Mouse (Mus musculus) heart, adult 2 months (tissue): ENCODE measurements around the gene 3110082J24Rik. TPM values are rescaled to one million over a fixed set of nuclear protein-coding genes. Genes with fewer than 3 reads are reported as not detected.

Experiments used
- DNase-seq, 2 experiments: peaks; one replicate each; pipeline ENCODE4 v3.0.0; 2021
- H3K27ac ChIP-seq: fragments of 200-600 bp; 2 replicates; pipeline ENCODE4 v1.8.1; 2022
- H3K27me3 ChIP-seq: fragments of 200-500 bp; 2 replicates; pipeline ENCODE4 v1.6.1; 2012; ENCODE audit warnings: mild to moderate bottlenecking, low read length, inconsistent platforms, mixed read lengths; ENCODE audit not compliant: control insufficient read depth, insufficient read depth
- H3K36me3 ChIP-seq: fragments of 200-500 bp; 2 replicates; pipeline ENCODE4 v1.6.1; 2012; ENCODE audit warnings: low read length, inconsistent platforms; ENCODE audit not compliant: control insufficient read depth, insufficient read depth
- H3K4me1 ChIP-seq: fragments of 200-500 bp; 2 replicates; pipeline ENCODE4 v1.6.1; 2011; ENCODE audit warnings: low read length; ENCODE audit not compliant: control insufficient read depth, insufficient read depth
- H3K4me3 ChIP-seq: fragments of 200-600 bp; 2 replicates; pipeline ENCODE4 v1.8.1; 2022
- H3K79me2 ChIP-seq: fragments of 200-500 bp; replicated peaks from 2 replicates; pipeline ENCODE4 v1.6.1; 2012; ENCODE audit warnings: mild to moderate bottlenecking, inconsistent platforms, low read length, moderate library complexity, mixed read lengths; ENCODE audit not compliant: control insufficient read depth, insufficient read depth
- H3K9ac ChIP-seq: fragments of 200-500 bp; 2 replicates; pipeline ENCODE4 v1.6.1; 2012; ENCODE audit warnings: low read depth, mild to moderate bottlenecking, control low read depth, inconsistent platforms, low read length, mixed read lengths
- CTCF ChIP-seq: fragments of 200-600 bp; IDR thresholded peaks from 2 replicates; pipeline ENCODE4 v1.8.1; 2022; ENCODE audit warnings: antibody characterized with exemption, mild to moderate bottlenecking, moderate library complexity
- EP300 ChIP-seq: fragments of 200-500 bp; IDR thresholded peaks from 2 replicates; pipeline ENCODE4 v1.6.1; 2011; ENCODE audit warnings: low read depth, low read length, control low read depth; ENCODE audit not compliant: insufficient read depth
- POLR2A ChIP-seq: fragments of 200-500 bp; IDR thresholded peaks from 2 replicates; pipeline ENCODE4 v1.6.1; 2011; ENCODE audit warnings: mild to moderate bottlenecking, low read depth, low read length, control low read depth; ENCODE audit not compliant: insufficient read depth
- WGBS: fragments of 180-500 bp; shearing (Covaris S2); methylation state at CpG from one replicate; pipeline ENCODE4 v1.1.7; 2018; 5-methylcytosine and 5-hydroxymethylcytosine counted together
- intact Hi-C: fragments of 180-260 bp; cut with DNase I; formaldehyde crosslinking; loops from one replicate; pipeline ENCODE4 v1.15.1; 2025
- polyA plus RNA-seq: library from polyadenylated mRNA; depleted of rRNA; stranded (reverse); fragments of >200 nt; gene quantifications from 2 replicates; pipeline ENCODE4 v1.2.3, GENCODE M21; 2012
- total RNA-seq, 2 experiments: library from RNA; stranded (reverse); gene quantifications; 2 replicates each; pipeline ENCODE4 v1.2.3; 2021

The 3110082J24Rik gene
- total and polyA plus RNA-seq, 3 experiments: not detected

DNA sequence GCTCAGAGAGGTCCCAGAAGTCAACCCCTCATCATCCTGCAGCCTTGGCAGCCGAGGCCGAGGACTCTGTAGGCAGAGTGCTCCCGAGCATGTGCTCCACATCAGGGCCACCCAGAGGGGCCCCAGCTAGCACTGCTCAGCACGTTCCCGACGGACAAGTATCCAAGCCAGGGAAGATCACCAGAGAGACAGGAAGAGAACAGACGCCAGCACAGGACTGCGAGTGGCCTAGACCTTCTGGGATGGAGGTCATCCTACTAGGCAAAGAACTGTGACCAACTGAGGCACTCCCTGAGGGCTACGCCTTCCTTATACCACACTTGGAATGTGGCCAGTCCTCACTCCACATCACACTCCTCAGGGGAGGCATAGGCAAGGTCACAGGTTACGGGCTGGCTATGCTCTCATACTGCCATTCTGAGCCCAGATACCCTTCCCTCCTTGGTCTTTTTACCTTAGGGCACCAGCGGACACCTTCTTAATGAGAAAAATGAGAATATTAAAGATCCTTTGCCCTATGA lies 29.9 kb upstream of the 3110082J24Rik start:
- peaks cover 30% of the 10 kb centered on the region for H3K36me3 ChIP-seq
- no peak overlapping the region for H3K4me3 ChIP-seq

GRCm38 (mm10) chr5:30132173-30132572 lies 26.3 kb upstream of the 3110082J24Rik start:
- Histone ChIP-seq H3K4me1 (peaks cover 2% of the 10 kb centered on the region), H3K27ac (no peak overlapping the region), H3K36me3 (peaks cover 26% of the 10 kb centered on the region), H3K4me3 (no peak overlapping the region), H3K79me2 (peaks cover 3% of the 10 kb centered on the region; the same call in 1 of the 2 replicates), H3K9ac (no peak overlapping the region), H3K27me3 (no peaks in the 10 kb centered on the region)
- no peak for TF ChIP-seq EP300
- TF ChIP-seq POLR2A: no peak
- TF ChIP-seq CTCF: no peak
- DNase-seq: no peak
- intact Hi-C loops: no loop called here
- WGBS: 93% methylated on average over 2 of the region's 2 CpGs

More for the DNA sequence above, 29.9 kb upstream of the 3110082J24Rik start:
- no peak overlapping the region for H3K9ac ChIP-seq
- H3K27ac ChIP-seq: no peak overlapping the region
- peaks cover 3% of the 10 kb centered on the region; the same call in 1 of the 2 replicates for H3K79me2 ChIP-seq
- H3K4me1 ChIP-seq: peaks cover 2% of the 10 kb centered on the region
- TF ChIP-seq EP300 (no peak), POLR2A (no peak), CTCF (no peak)
- DNase-seq: no peak
- H3K27me3 ChIP-seq: no peaks in the 10 kb centered on the region
- intact Hi-C loops: no loop called here
- WGBS: 67% methylated on average over 11 of the region's 11 CpGs

DNA sequence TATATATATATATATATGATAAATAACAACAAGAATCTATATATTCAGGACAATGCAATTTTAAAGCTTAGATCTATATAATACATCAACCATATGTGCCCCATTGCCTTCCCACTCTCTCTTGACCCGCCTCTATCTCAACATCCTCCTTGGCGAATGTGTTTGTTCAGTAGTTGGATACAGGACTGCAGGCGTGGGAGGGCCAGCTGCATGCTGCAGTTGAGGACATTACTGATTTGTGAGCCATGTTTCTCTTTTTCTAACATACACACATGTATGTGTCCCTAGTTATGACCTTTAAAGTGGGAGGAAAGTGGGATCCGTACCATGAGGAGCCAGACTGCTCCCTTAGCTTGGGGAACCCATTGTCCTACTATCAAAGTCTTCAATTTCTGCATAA lies 25.4 kb upstream of the 3110082J24Rik start:
- intact Hi-C loops: no loop called here
- no peak for TF ChIP-seq EP300
- no peak for TF ChIP-seq CTCF
- no peak for TF ChIP-seq POLR2A
- Histone ChIP-seq H3K4me1 (no peaks in the 10 kb centered on the region), H3K36me3 (peaks cover 22% of the 10 kb centered on the region), H3K27me3 (no peaks in the 10 kb centered on the region), H3K79me2 (no peaks in the 10 kb centered on the region), H3K27ac (no peak overlapping the region), H3K4me3 (no peak overlapping the region), H3K9ac (no peak overlapping the region)
- no peak for DNase-seq
- WGBS: 86% methylated on average over 4 of the region's 4 CpGs

GRCm38 (mm10) chr5:30128680-30129079 lies 22.8 kb upstream of the 3110082J24Rik start:
- TF ChIP-seq CTCF (no peak), POLR2A (no peak), EP300 (no peak)
- no peaks in the 10 kb centered on the region for H3K79me2 ChIP-seq
- no peaks in the 10 kb centered on the region for H3K4me1 ChIP-seq
- H3K36me3 ChIP-seq: peaks cover 19% of the 10 kb centered on the region
- DNase-seq: no peak
- no peak overlapping the region for H3K9ac ChIP-seq
- WGBS: 67% methylated on average over 6 of the region's 6 CpGs
- no peaks in the 10 kb centered on the region for H3K27me3 ChIP-seq
- intact Hi-C loops: loop anchor here (5.0 kb wide), 1 partner anchor 54 kb away; no protein-coding TSS in a partner anchor
- no peak overlapping the region for H3K27ac ChIP-seq
- H3K4me3 ChIP-seq: no peak overlapping the region

DNA sequence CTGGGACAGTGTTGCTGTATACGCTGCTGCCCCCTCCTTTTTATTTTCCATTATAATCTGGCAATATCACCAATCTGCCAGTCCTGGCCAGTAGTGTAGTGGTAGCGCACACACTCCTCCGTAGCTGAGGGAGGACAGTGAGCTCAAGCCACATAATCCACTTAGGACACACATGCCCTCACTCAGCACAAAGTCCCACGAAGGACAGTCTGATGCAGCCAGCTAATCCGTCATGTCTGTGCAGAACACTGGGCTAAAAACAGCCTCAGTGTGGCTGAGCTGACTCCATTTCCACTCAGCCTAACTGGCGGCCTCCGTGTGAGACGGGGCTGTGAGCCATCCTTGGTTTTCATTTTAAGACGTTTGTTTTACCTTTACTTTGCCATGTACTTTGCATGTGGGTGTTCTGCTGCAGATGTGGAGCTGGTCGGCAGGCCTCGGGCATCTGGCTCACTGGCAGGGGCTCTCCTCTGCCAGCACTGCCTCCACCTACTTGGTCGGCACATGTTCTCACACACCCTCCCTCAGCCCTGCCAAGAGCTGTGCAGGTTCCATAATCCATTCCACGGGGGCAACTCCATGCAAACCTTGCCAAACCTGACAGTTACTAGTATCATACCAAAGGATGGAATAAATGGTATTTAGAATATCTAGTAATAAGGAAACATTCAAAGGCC lies 22.2 kb upstream of the 3110082J24Rik start:
- TF ChIP-seq EP300: no peak
- TF ChIP-seq POLR2A: no peak
- no peak for TF ChIP-seq CTCF
- no peak overlapping the region for H3K27ac ChIP-seq
- intact Hi-C loops: loop anchor here (5.0 kb wide), 1 partner anchor 54 kb away; no protein-coding TSS in a partner anchor
- no peak overlapping the region for H3K9ac ChIP-seq
- H3K4me3 ChIP-seq: no peak overlapping the region
- WGBS: 66% methylated on average over 13 of the region's 13 CpGs
- H3K4me1 ChIP-seq: no peaks in the 10 kb centered on the region
- DNase-seq: no peak
- H3K79me2 ChIP-seq: no peaks in the 10 kb centered on the region
- H3K36me3 ChIP-seq: peaks cover 17% of the 10 kb centered on the region
- H3K27me3 ChIP-seq: no peaks in the 10 kb centered on the region

DNA sequence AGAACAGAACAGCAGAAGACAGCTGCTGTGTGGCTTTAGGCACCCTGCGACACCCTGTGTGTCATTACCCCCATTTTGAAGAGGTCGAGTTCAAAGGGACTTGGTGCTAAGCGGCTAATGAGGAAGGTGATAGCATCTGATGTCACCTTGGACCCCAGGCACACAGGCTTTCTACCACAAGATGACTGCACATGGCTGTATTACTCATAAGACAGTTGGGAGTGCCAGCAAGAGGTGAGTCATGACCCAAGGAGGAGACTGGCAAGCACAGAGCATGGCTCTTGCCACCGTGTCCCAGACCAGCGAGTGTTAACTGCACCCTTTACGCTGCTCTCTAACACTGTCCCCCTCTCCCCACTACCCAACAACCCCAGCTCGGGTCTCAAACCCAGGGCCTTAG lies 20.9 kb upstream of the 3110082J24Rik start:
- Histone ChIP-seq H3K27me3 (no peaks in the 10 kb centered on the region), H3K79me2 (no peaks in the 10 kb centered on the region), H3K4me1 (no peaks in the 10 kb centered on the region), H3K36me3 (peaks cover 17% of the 10 kb centered on the region), H3K4me3 (no peak overlapping the region), H3K27ac (no peak overlapping the region), H3K9ac (no peak overlapping the region)
- TF ChIP-seq EP300: no peak
- TF ChIP-seq POLR2A: no peak
- no peak for TF ChIP-seq CTCF
- intact Hi-C loops: loop anchor here (5.0 kb wide), 1 partner anchor 56 kb away; no protein-coding TSS in a partner anchor
- DNase-seq: no peak
- WGBS: 85% methylated on average over 7 of the region's 7 CpGs
